Mouse (Mus musculus) myocyte (in vitro differentiated cells): ENCODE measurements around the gene Bglap3. TPM values are rescaled to one million over a fixed set of nuclear protein-coding genes. Genes with fewer than 3 reads are reported as not detected.
A peak's percentile ranks its signal among the peaks of the same experiment; 100 is the strongest.

Experiments used
- H3K27me3 ChIP-seq: one replicate; pipeline ENCODE4 v1.6.1; 2011; ENCODE audit not compliant: control insufficient read depth, insufficient read depth, insufficient read length
- H3K36me3 ChIP-seq: one replicate; pipeline ENCODE4 v1.6.1; 2011; ENCODE audit not compliant: control insufficient read depth, insufficient read depth
- H3K4me2 ChIP-seq: one replicate; pipeline ENCODE4 v1.6.1; 2011; ENCODE audit warnings: low read depth, control low read depth
- H3K4me3 ChIP-seq: one replicate; pipeline ENCODE4 v1.5.1; 2011; ENCODE audit warnings: mild to moderate bottlenecking, control low read depth, moderate library complexity
- H3K79me2 ChIP-seq: one replicate; pipeline ENCODE4 v1.6.1; 2011; ENCODE audit not compliant: control insufficient read depth, insufficient read depth
- H3ac ChIP-seq: one replicate; pipeline ENCODE4 v1.6.1; 2011; ENCODE audit not compliant: control insufficient read depth, insufficient read length
- CEBPB ChIP-seq: IDR thresholded peaks from 2 replicates; pipeline ENCODE4 v1.6.1; 2011; ENCODE audit warnings: mild to moderate bottlenecking, moderate library complexity; ENCODE audit not compliant: poor library complexity, insufficient read depth, severe bottlenecking
- E2F4 ChIP-seq: IDR thresholded peaks from one replicate; pipeline ENCODE4 v1.6.1; 2011; ENCODE audit warnings: mild to moderate bottlenecking, control low read depth, moderate library complexity; ENCODE audit not compliant: insufficient read depth
- MAX ChIP-seq: IDR thresholded peaks from one replicate; pipeline ENCODE4 v1.6.1; 2011; ENCODE audit warnings: low read depth, mild to moderate bottlenecking, control low read depth
- MYOD1 ChIP-seq, 3 experiments: IDR thresholded peaks; one replicate each; pipeline ENCODE4 v1.6.1; 2011; ENCODE audit warnings: control low read depth in 2 of 3, low read depth in 2 of 3, mild to moderate bottlenecking in 2 of 3, moderate library complexity in 1 of 3; ENCODE audit not compliant: insufficient read length in 2 of 3, control insufficient read depth in 1 of 3
- MYOG ChIP-seq, 3 experiments: IDR thresholded peaks; one replicate each; pipeline ENCODE4 v1.6.1; 2011; ENCODE audit warnings: control low read depth in 2 of 3, low read depth in 2 of 3, mild to moderate bottlenecking in 2 of 3; ENCODE audit not compliant: insufficient read length in 2 of 3, control insufficient read depth in 1 of 3, insufficient read depth in 1 of 3
- POLR2A ChIP-seq: IDR thresholded peaks from one replicate; pipeline ENCODE4 v1.6.1; 2011; ENCODE audit warnings: low read depth, mild to moderate bottlenecking, control low read depth, moderate library complexity; ENCODE audit not compliant: insufficient read length
- POLR2AphosphoS2 ChIP-seq: IDR thresholded peaks from one replicate; pipeline ENCODE4 v1.6.1; 2011; ENCODE audit warnings: low read depth, control low read depth; ENCODE audit not compliant: insufficient read length
- REST ChIP-seq: IDR thresholded peaks from one replicate; pipeline ENCODE4 v1.6.1; 2011; ENCODE audit warnings: mild to moderate bottlenecking, control low read depth, moderate library complexity; ENCODE audit not compliant: insufficient read depth, insufficient read length
- SRF ChIP-seq: IDR thresholded peaks from one replicate; pipeline ENCODE4 v1.6.1; 2011; ENCODE audit warnings: low read depth; ENCODE audit not compliant: control insufficient read depth, insufficient read length
- TCF12 ChIP-seq: IDR thresholded peaks from one replicate; pipeline ENCODE4 v1.6.1; 2011; ENCODE audit warnings: mild to moderate bottlenecking, control low read depth; ENCODE audit not compliant: poor library complexity, insufficient read depth, severe bottlenecking
- TCF3 ChIP-seq: IDR thresholded peaks from one replicate; pipeline ENCODE4 v1.6.1; 2011; ENCODE audit warnings: low read depth, control low read depth; ENCODE audit not compliant: insufficient read length
- USF1 ChIP-seq: IDR thresholded peaks from one replicate; pipeline ENCODE4 v1.6.1; 2011; ENCODE audit warnings: low read depth, mild to moderate bottlenecking, control low read depth, moderate library complexity
- polyA plus RNA-seq: library from polyadenylated mRNA; unstranded; fragments of >200 nt; fragmentation: generic; extraction: Trizol; gene quantifications from one replicate; pipeline ENCODE4 v1.2.1, GENCODE M21; 2012; ENCODE audit warnings: missing spikeins

Bglap3 gene
- polyA plus RNA-seq, 1 experiment: 0.95 TPM

DNA sequence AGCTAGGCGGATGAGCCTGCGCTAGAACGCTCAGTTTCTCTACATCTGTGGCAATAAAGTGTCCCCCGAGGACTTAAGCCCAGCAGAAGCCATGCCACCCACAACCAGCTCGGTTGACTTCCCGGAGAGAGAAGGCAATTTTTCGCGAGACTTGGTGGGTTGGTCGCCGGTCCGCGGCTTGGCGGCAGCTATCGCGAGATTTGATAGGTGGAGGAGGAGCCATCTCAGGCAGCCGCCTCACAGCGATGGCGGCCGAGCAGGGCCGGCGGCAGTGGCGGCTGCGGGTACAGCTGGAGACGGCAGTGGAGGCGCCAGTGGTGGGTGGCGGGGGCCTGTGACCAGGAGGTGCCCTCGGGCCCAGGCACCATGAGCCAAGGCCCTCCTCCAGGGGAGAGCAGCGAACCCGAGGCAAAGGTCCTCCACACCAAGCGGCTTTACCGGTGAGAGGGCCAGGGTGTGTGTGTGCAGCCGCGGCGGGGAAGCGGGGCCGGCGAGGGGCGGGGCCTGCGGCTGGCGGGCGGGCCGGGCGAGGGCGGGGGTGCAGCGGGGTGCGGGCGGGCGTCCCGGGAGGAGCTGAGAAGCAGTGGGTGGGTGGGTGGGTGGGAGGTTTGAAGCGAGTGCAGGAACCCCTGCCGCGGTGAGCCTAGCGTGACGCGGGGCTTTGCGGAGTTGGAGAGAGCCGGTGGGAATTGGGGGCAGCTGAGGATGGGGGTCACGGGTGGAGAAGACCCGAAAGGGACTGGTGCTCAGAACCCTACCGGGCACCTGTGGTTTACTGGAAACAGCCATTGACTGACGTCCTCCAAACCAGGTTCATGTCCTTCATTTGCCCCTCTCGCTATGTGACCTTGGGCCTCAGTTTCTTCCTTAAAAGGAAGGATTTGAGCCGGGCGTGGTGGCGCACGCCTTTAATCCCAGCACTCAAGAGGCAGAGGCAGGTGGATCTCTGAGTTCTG, 36.2 kb downstream of the Bglap3 start, which contains the start of the genes Tmem79 and Smg5:
Gene Tmem79, minus strand, starts transcription at position 91 of the 956 bp plus-strand sequence.
Gene Smg5, plus strand, starts transcription at position 203 of the 956 bp plus-strand sequence.
- peaks cover 11% of the 10 kb centered on the region for H3K36me3 ChIP-seq
- H3K4me3 ChIP-seq: peak within 1 kb of the TSS; percentile 92
- H3ac ChIP-seq: peak within 1 kb of the TSS; percentile 69
- TF ChIP-seq POLR2AphosphoS2 (peak; percentile 92), E2F4 (no peak), REST (peak; percentile 0), POLR2A (peak; percentile 97), TCF3 (peak; percentile 19), TCF12 (no peak), CEBPB (no peak), MYOD1 (IDR thresholded peaks at IDR 0.05; ENCODE audit: control insufficient read depth in 1 of 3, insufficient read length in 2 of 3, low read depth in 2 of 3) (no peak), USF1 (no peak), MYOG (IDR thresholded peaks at IDR 0.05; ENCODE audit: control insufficient read depth in 1 of 3, insufficient read depth in 1 of 3, insufficient read length in 2 of 3, low read depth in 2 of 3) (peak in 1 of 3 experiments; percentile 25)
- H3K4me2 ChIP-seq: peak within 1 kb of the TSS; percentile 75
- peaks cover 61% of the 10 kb centered on the region for H3K79me2 ChIP-seq
- H3K27me3 ChIP-seq: no peaks in the 10 kb centered on the region

DNA sequence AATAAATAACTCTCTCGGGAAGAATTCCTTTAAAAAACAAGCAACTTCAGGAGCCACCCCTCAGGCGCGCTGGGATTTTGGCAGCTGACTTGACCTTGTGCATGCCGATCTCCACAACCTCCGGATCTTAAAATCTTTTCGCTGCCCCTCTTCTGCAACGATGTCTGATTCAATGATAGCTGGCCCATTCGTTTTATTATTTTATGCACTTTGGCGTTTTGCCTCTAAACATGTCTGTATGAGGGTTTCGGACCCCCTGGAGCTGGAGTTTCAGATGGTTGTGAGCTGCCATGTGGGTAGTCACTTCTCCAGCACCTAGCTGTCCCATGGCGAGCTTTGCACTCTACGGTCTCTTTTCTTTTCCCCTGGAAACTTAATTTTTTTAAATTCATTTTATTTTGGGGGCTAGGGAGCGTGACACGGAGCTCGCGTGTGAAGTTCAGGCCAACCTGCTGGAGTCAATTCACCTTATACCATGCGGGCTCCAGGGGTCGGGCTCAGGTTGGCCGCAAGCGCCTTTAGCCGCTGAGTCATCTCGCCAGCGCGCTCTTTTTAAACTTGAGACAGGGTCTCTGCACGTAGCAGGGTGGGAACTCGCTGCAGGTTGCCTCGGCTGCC, 37.0 kb downstream of the Bglap3 start:
- H3K36me3 ChIP-seq: peaks cover 3% of the 10 kb centered on the region
- peaks cover 53% of the 10 kb centered on the region for H3K79me2 ChIP-seq
- peak overlapping the region; percentile 75 for H3K4me2 ChIP-seq
- TF ChIP-seq REST (no peak), E2F4 (peak; percentile 87)
- peak overlapping the region; percentile 92 for H3K4me3 ChIP-seq
- H3ac ChIP-seq: peak overlapping the region; percentile 69
- H3K27me3 ChIP-seq: no peaks in the 10 kb centered on the region

DNA sequence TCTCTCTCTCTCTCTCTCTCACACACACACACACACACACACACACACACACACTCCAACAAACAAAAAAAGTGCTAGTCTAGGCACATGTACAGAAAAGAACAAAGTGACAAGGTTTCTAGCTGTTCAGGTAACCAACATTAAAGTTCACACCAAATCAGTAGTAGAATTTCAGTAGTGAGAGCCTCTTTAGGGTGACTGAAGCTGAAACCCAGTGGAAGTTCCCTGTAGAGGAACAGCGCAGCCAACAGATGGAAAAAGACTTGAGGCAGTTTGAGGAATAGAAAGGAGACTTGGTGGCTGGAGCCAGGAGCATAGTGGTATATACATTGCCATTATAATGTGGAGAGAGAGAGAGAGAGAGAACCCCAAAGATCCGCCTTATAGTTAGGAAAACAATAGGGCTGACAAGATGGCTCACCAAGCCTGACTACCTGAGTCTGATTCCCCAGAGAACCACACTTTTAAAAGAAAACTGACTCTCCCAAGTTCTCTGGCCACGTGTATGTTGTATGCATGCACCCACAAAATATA, 37.6 kb downstream of the Bglap3 start:
- Histone ChIP-seq H3ac (peak overlapping the region; percentile 69), H3K4me2 (peak overlapping the region; percentile 75), H3K27me3 (no peaks in the 10 kb centered on the region), H3K36me3 (no peaks in the 10 kb centered on the region), H3K79me2 (peaks cover 47% of the 10 kb centered on the region), H3K4me3 (peak overlapping the region; percentile 92)
- TF ChIP-seq SRF (no peak), E2F4 (no peak), CEBPB (no peak), USF1 (no peak), MYOG (IDR thresholded peaks at IDR 0.05; ENCODE audit: control insufficient read depth in 1 of 3, insufficient read depth in 1 of 3, insufficient read length in 2 of 3, low read depth in 2 of 3) (no peak), MYOD1 (IDR thresholded peaks at IDR 0.05; ENCODE audit: control insufficient read depth in 1 of 3, insufficient read length in 2 of 3, low read depth in 2 of 3) (no peak), REST (no peak), TCF12 (no peak), MAX (no peak), TCF3 (no peak), POLR2A (no peak), POLR2AphosphoS2 (no peak)

DNA sequence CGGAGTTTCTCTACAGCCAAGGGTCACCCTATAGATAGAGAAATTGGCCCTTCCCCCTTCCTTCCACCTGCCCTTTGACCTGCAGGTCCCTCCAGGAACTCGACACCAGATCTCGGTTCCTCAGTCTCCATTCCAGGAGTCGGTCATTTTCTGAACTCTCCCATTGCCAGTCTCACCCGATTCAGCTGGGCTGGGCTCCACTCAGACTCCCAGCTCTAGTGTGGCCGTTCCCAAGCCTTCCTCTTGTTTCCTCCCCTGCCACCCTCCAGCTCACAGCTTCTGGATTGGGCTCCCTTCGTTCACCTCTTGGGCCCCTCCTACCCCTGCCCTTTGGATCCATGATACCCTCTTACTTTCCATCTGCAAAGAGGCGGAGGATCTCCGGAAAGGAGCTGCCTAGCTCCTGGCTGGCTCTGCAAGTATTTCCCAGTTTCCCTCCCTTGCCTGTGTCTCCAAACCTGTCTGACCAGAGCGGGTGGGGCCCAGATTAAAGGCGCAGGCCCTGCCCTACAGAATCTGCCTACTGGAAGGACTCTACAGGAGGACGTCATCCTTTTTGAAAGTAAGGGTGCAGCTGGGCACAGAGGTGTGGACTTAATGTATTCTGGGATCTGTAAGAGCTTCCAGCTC, 38.4 kb downstream of the Bglap3 start:
- peak overlapping the region; percentile 92 for H3K4me3 ChIP-seq

More for the DNA sequence above, 38.4 kb downstream of the Bglap3 start:
- Histone ChIP-seq H3K79me2 (peaks cover 39% of the 10 kb centered on the region), H3K36me3 (no peaks in the 10 kb centered on the region), H3ac (no peak overlapping the region), H3K4me2 (no peak overlapping the region), H3K27me3 (no peaks in the 10 kb centered on the region)
- TF ChIP-seq MYOD1 (IDR thresholded peaks at IDR 0.05; ENCODE audit: control insufficient read depth in 1 of 3, insufficient read length in 2 of 3, low read depth in 2 of 3): no peak
- no peak for TF ChIP-seq POLR2A
- TF ChIP-seq REST: no peak
- no peak for TF ChIP-seq USF1
- TF ChIP-seq MAX: no peak
- TF ChIP-seq POLR2AphosphoS2: no peak
- TF ChIP-seq TCF12: no peak
- TF ChIP-seq SRF: no peak
- TF ChIP-seq TCF3: no peak
- TF ChIP-seq E2F4: no peak
- no peak for TF ChIP-seq CEBPB
- TF ChIP-seq MYOG (IDR thresholded peaks at IDR 0.05; ENCODE audit: control insufficient read depth in 1 of 3, insufficient read depth in 1 of 3, insufficient read length in 2 of 3, low read depth in 2 of 3): no peak
